Mouse (Mus musculus) C2C12 (cell line): ENCODE results near the gene Col11a2.

Experiments used
- CTCF ChIP-seq: IDR thresholded peaks from one replicate; pipeline ENCODE4 v1.5.1; 2011; ENCODE audit not compliant: control insufficient read depth, insufficient read depth, insufficient read length
- FOSL1 ChIP-seq: IDR thresholded peaks from one replicate; pipeline ENCODE4 v1.8.0; 2011; ENCODE audit warnings: mild to moderate bottlenecking, low read length; ENCODE audit not compliant: poor library complexity, insufficient read depth, severe bottlenecking
- USF1 ChIP-seq: IDR thresholded peaks from one replicate; pipeline ENCODE4 v1.6.1; 2011; ENCODE audit warnings: low read depth, mild to moderate bottlenecking, control low read depth, moderate library complexity

GRCm38 (mm10) chr17:34087386-34087785, 48.1 kb downstream of the Col11a2 start:
- TF ChIP-seq CTCF (no peak), USF1 (no peak), FOSL1 (no peak)
